16 mouse cellular contexts compared by ENCODE assay signal in the genomic region with DNA sequence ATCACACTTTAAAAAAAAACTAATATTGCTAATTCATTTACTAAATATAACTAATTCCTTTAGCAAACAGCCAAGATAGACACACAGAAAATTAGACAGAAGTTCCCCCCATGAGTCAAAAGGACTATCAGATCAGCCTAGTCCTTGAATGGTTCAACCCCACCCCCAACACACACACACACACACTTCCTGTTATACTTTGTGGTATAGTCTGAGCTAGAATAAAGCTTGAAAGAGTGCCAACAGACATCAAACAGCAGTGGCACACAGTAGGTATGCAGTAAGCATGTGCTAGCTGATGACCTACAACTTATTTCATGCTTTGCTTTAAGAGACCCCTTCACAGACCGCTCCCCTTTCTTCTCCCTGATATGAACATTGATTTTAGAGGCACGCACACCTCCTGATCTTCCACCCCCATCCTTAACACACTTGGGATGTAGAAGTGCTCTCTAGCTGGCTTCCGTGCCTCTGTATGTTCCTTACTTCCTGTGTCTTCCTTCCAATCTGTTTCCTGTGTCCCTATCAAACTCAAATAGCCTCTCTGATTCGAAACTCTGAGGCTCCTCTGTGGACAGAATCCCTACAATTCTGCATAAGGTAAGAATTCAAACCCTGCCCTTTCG.
DNase-seq lines count a peak whose midpoint lies in the region; ATAC-seq lines count a peak whose summit lies in the region.
"Had no signal": no experiment of that assay in that cellular context is flagged by ENCODE, and none has a peak within 500 bp of the region (broad histone marks: within the 10 kb centered on the region; RNA-seq: fewer than 3 reads in every experiment).

No protein-coding gene starts in this region.

- H3K4me1 ChIP-seq in embryonic facial prominence, embryonic 13.5 days = peaks cover 42% of the 10 kb centered on the region
- H3K4me1 ChIP-seq in embryonic facial prominence, embryonic 10.5 days = peaks cover under 1% of the 10 kb centered on the region
- no peaks in the 10 kb centered on the region for H3K4me1 ChIP-seq in intestine, embryonic 16.5 days (ENCODE audit: control insufficient read depth, insufficient read depth, low read length)

- no peak for DNase-seq in embryonic facial prominence, embryonic 10.5 days (ENCODE audit: low spot score)
- DNase-seq in thymus, postnatal 14 days = peak; percentile 68
- DNase-seq in adrenal gland, adult 8-10 months = no peak
- DNase-seq: cerebellum, postnatal 14 days; gastrocnemius, postnatal 10 days; kidney, adult 9 months had no signal

- 0 out of 2 replicates have a peak, but pooled peaks cover 4% of the 10 kb centered on the region for H3K36me3 ChIP-seq in embryonic facial prominence, embryonic 13.5 days
- no peaks in the 10 kb centered on the region for H3K36me3 ChIP-seq in embryonic facial prominence, embryonic 10.5 days (replicated peaks)
- no peaks in the 10 kb centered on the region for H3K36me3 ChIP-seq in intestine, embryonic 16.5 days (ENCODE audit: control insufficient read depth, insufficient read depth, low read length)
- H3K36me3 ChIP-seq: G1E; heart, embryonic 12.5 days; hindbrain, embryonic 12.5 days had no signal

- no peak overlapping the region for H3K4me3 ChIP-seq in embryonic facial prominence, embryonic 13.5 days
- no peak overlapping the region for H3K4me3 ChIP-seq in embryonic facial prominence, embryonic 10.5 days
- H3K4me3 ChIP-seq in intestine, embryonic 16.5 days (ENCODE audit: low read length) = no peak overlapping the region
- H3K4me3 ChIP-seq: heart, embryonic 12.5 days; hindbrain, embryonic 12.5 days had no signal

- ATAC-seq in embryonic facial prominence, embryonic 13.5 days (ENCODE audit: insufficient number of reproducible peaks, insufficient read depth, low FRiP score, low TSS enrichment, low read depth) = no peak
- ATAC-seq in activated CD4-positive, CD25-positive, alpha-beta regulatory T cell, adult 4 months = peak; percentile 93
- peak; percentile 64 for ATAC-seq in monocyte, adult 5-6 weeks (replicated peaks; ENCODE audit: insufficient number of reproducible peaks, low FRiP score, low TSS enrichment, poor library complexity, severe bottlenecking)
- ATAC-seq in intestine, embryonic 16.5 days = no peak
- no peak for ATAC-seq in erythroid progenitor cell, adult 5-6 weeks (replicated peaks; ENCODE audit: low FRiP score, poor library complexity, severe bottlenecking)
- ATAC-seq: forebrain, embryonic 16.5 days had no signal

- H3K9ac ChIP-seq in embryonic facial prominence, embryonic 13.5 days = no peak overlapping the region
- no peak overlapping the region for H3K9ac ChIP-seq in intestine, embryonic 16.5 days (ENCODE audit: low read depth, low read length)
- H3K9ac ChIP-seq: heart, embryonic 12.5 days; hindbrain, embryonic 12.5 days had no signal

- 85% methylated on average over 5 of the region's 5 CpGs for WGBS in embryonic facial prominence, embryonic 13.5 days
- WGBS in embryonic facial prominence, embryonic 10.5 days = 86% methylated on average over 5 of the region's 5 CpGs
- 82% methylated on average over 5 of the region's 5 CpGs for WGBS in intestine, embryonic 16.5 days

- H3K9me3 ChIP-seq in embryonic facial prominence, embryonic 13.5 days = no peaks in the 10 kb centered on the region
- H3K9me3 ChIP-seq in embryonic facial prominence, embryonic 10.5 days = no peaks in the 10 kb centered on the region
- no peaks in the 10 kb centered on the region for H3K9me3 ChIP-seq in intestine, embryonic 16.5 days (ENCODE audit: control insufficient read depth, low read length)
- H3K9me3 ChIP-seq: heart, embryonic 12.5 days; hindbrain, embryonic 12.5 days had no signal

- no peaks in the 10 kb centered on the region for H3K27me3 ChIP-seq in embryonic facial prominence, embryonic 13.5 days
- H3K27me3 ChIP-seq in embryonic facial prominence, embryonic 10.5 days (replicated peaks; ENCODE audit: low read depth, poor library complexity, severe bottlenecking) = no peaks in the 10 kb centered on the region
- H3K27me3 ChIP-seq in intestine, embryonic 16.5 days (replicated peaks; ENCODE audit: control insufficient read depth, insufficient read depth, low read length) = no peaks in the 10 kb centered on the region
- H3K27me3 ChIP-seq: heart, embryonic 12.5 days; hindbrain, embryonic 12.5 days had no signal

- peak overlapping the region; percentile 24; the same call in 1 of the 2 replicates for H3K27ac ChIP-seq in embryonic facial prominence, embryonic 13.5 days
- H3K27ac ChIP-seq in embryonic facial prominence, embryonic 10.5 days (replicated peaks) = no peak overlapping the region
- H3K27ac ChIP-seq in intestine, embryonic 16.5 days (ENCODE audit: low read length) = no peak overlapping the region
- H3K27ac ChIP-seq: hindbrain, embryonic 12.5 days; macrophage had no signal

- H3K4me2 ChIP-seq in embryonic facial prominence, embryonic 13.5 days = no peak overlapping the region
- no peak overlapping the region for H3K4me2 ChIP-seq in intestine, embryonic 16.5 days (ENCODE audit: low read depth, low read length)
- H3K4me2 ChIP-seq: heart, embryonic 12.5 days; hindbrain, embryonic 12.5 days had no signal

Comparison
In these comparisons a context has a peak if more than half of its experiments do, and no peak if none do; other contexts are left out.
1. ATAC-seq: peak in activated CD4-positive, CD25-positive, alpha-beta regulatory T cell, adult 4 months (single experiment) and monocyte, adult 5-6 weeks (single experiment); none in embryonic facial prominence, embryonic 13.5 days (single experiment), intestine, embryonic 16.5 days (single experiment) and erythroid progenitor cell, adult 5-6 weeks (single experiment).